ENCODE assay signal across 12 mouse cellular contexts in genomic region chr16:88563045-88563913, GRCm38 (mm10). TPM values are rescaled to one million over a fixed set of nuclear protein-coding genes. Genes with fewer than 3 reads are reported as not detected.
A peak's percentile ranks its signal among the peaks of the same experiment; 100 is the strongest.
DNase-seq lines count a peak whose midpoint lies in the region; ATAC-seq and TF ChIP-seq lines count a peak whose summit lies in the region.
"Had no signal": no experiment of that assay in that cellular context is flagged by ENCODE, and none has a peak within 500 bp of the region (broad histone marks: within the 10 kb centered on the region; RNA-seq: fewer than 3 reads in every experiment).

Cldn8 (minus strand) TSS chr16:88563183.

- no peak; the same call in 1 of the 2 replicates for ATAC-seq in limb, embryonic 13.5 days (ENCODE audit: low FRiP score, low read depth)
- ATAC-seq in intestine, postnatal 0 days, result peak; percentile 81
- ATAC-seq in limb, embryonic 14.5 days (ENCODE audit: low FRiP score, low read depth), result no peak
- peak; percentile 80 for ATAC-seq in stomach, embryonic 14.5 days (ENCODE audit: insufficient number of reproducible peaks, insufficient read depth, low FRiP score, low read depth)
- no peak for ATAC-seq in forebrain, embryonic 13.5 days

- peak within 1 kb of the TSS; percentile 14 for H3K4me3 ChIP-seq in limb, embryonic 13.5 days
- H3K4me3 ChIP-seq in limb, embryonic 10.5 days, result no peak within 1 kb of the TSS
- H3K4me3 ChIP-seq in intestine, postnatal 0 days (ENCODE audit: low read depth, low read length), result peak within 1 kb of the TSS; percentile 50
- no peak within 1 kb of the TSS for H3K4me3 ChIP-seq in limb, embryonic 14.5 days (replicated peaks; ENCODE audit: low read length)
- H3K4me3 ChIP-seq in stomach, embryonic 14.5 days (ENCODE audit: low read depth, low read length), result peak within 1 kb of the TSS; percentile 22
- H3K4me3 ChIP-seq in forebrain, embryonic 13.5 days, result no peak within 1 kb of the TSS
- H3K4me3 ChIP-seq: hindbrain, embryonic 15.5 days had no signal

- TF ChIP-seq CTCF in intestine, postnatal 0 days (IDR thresholded peaks at IDR 0.05; ENCODE audit: low read depth), result no peak

- peak within 1 kb of the TSS; percentile 9; the same call in 1 of the 2 replicates for H3K4me2 ChIP-seq in limb, embryonic 13.5 days (replicated peaks)
- H3K4me2 ChIP-seq in intestine, postnatal 0 days (replicated peaks; ENCODE audit: low read depth), result peak within 1 kb of the TSS; percentile 63
- no peak within 1 kb of the TSS for H3K4me2 ChIP-seq in limb, embryonic 14.5 days (replicated peaks; ENCODE audit: low read depth, low read length, severe bottlenecking)
- peak within 1 kb of the TSS; percentile 26 for H3K4me2 ChIP-seq in stomach, embryonic 14.5 days (replicated peaks; ENCODE audit: low read depth, low read length)
- H3K4me2 ChIP-seq in forebrain, embryonic 13.5 days, result no peak within 1 kb of the TSS
- H3K4me2 ChIP-seq: hindbrain, embryonic 15.5 days had no signal

- H3K27ac ChIP-seq in limb, embryonic 13.5 days, result no peak within 1 kb of the TSS
- no peak within 1 kb of the TSS for H3K27ac ChIP-seq in limb, embryonic 10.5 days
- peak within 1 kb of the TSS; percentile 23 for H3K27ac ChIP-seq in intestine, postnatal 0 days (ENCODE audit: low read depth, low read length)
- H3K27ac ChIP-seq in limb, embryonic 14.5 days (replicated peaks; ENCODE audit: low read depth, low read length), result no peak within 1 kb of the TSS
- H3K27ac ChIP-seq in stomach, embryonic 14.5 days (ENCODE audit: low read length), result peak within 1 kb of the TSS; percentile 67; the same call in 1 of the 2 replicates
- H3K27ac ChIP-seq in forebrain, embryonic 13.5 days, result no peak within 1 kb of the TSS
- H3K27ac ChIP-seq: hindbrain, embryonic 15.5 days had no signal

- H3K36me3 ChIP-seq in limb, embryonic 13.5 days, result no peaks in the 10 kb centered on the region
- no peaks in the 10 kb centered on the region for H3K36me3 ChIP-seq in limb, embryonic 10.5 days
- H3K36me3 ChIP-seq in intestine, postnatal 0 days (ENCODE audit: control insufficient read depth, insufficient read depth), result no peaks in the 10 kb centered on the region
- H3K36me3 ChIP-seq in limb, embryonic 14.5 days (ENCODE audit: control insufficient read depth, insufficient read depth, low read length), result no peaks in the 10 kb centered on the region
- H3K36me3 ChIP-seq in stomach, embryonic 14.5 days (ENCODE audit: control insufficient read depth, insufficient read depth, low read length), result no peaks in the 10 kb centered on the region
- no peaks in the 10 kb centered on the region for H3K36me3 ChIP-seq in forebrain, embryonic 13.5 days (ENCODE audit: poor library complexity, severe bottlenecking)
- H3K36me3 ChIP-seq: hindbrain, embryonic 15.5 days had no signal

- no peak for TF ChIP-seq POLR2A in limb, embryonic 14.5 days (IDR thresholded peaks at IDR 0.05; ENCODE audit: borderline replicate concordance, extremely low read depth, insufficient read depth, insufficient read length)

- H3K27me3 ChIP-seq in limb, embryonic 13.5 days, result no peaks in the 10 kb centered on the region
- no peaks in the 10 kb centered on the region for H3K27me3 ChIP-seq in limb, embryonic 10.5 days (ENCODE audit: low read depth, poor library complexity, severe bottlenecking)
- H3K27me3 ChIP-seq in intestine, postnatal 0 days (replicated peaks; ENCODE audit: control insufficient read depth, insufficient read depth, low read length), result no peaks in the 10 kb centered on the region
- H3K27me3 ChIP-seq in limb, embryonic 14.5 days (ENCODE audit: control insufficient read depth, insufficient read depth, low read length), result no peaks in the 10 kb centered on the region
- no peaks in the 10 kb centered on the region for H3K27me3 ChIP-seq in stomach, embryonic 14.5 days (ENCODE audit: control insufficient read depth, insufficient read depth, low read length)
- H3K27me3 ChIP-seq in forebrain, embryonic 13.5 days, result no peaks in the 10 kb centered on the region
- H3K27me3 ChIP-seq: hindbrain, embryonic 15.5 days had no signal

- DNase-seq in limb, embryonic 10.5 days (ENCODE audit: low spot score), result no peak
- DNase-seq in limb, embryonic 14.5 days (ENCODE audit: low spot score), result peak; percentile 28
- DNase-seq in cerebellum, postnatal 10 days, result no peak
- no peak for DNase-seq in spleen, adult 18-20 months
- DNase-seq: adrenal gland, postnatal 25 days; B cell, adult 2 months; cerebellum, adult 11-12 months had no signal

- WGBS in limb, embryonic 13.5 days, result 67% methylated on average over 6 of the region's 6 CpGs
- 71% methylated on average over 6 of the region's 6 CpGs for WGBS in limb, embryonic 10.5 days
- 44% methylated on average over 6 of the region's 6 CpGs for WGBS in intestine, postnatal 0 days
- 64% methylated on average over 6 of the region's 6 CpGs for WGBS in limb, embryonic 14.5 days
- WGBS in stomach, embryonic 14.5 days, result 61% methylated on average over 6 of the region's 6 CpGs
- WGBS in forebrain, embryonic 13.5 days, result 76% methylated on average over 6 of the region's 6 CpGs

- H3K9me3 ChIP-seq in limb, embryonic 13.5 days, result no peaks in the 10 kb centered on the region
- H3K9me3 ChIP-seq in limb, embryonic 10.5 days (replicated peaks), result no peaks in the 10 kb centered on the region
- no peaks in the 10 kb centered on the region for H3K9me3 ChIP-seq in intestine, postnatal 0 days (ENCODE audit: control insufficient read depth)
- H3K9me3 ChIP-seq in limb, embryonic 14.5 days (ENCODE audit: control insufficient read depth, low read length), result no peaks in the 10 kb centered on the region
- no peaks in the 10 kb centered on the region for H3K9me3 ChIP-seq in stomach, embryonic 14.5 days (ENCODE audit: control insufficient read depth, low read depth, low read length)
- no peaks in the 10 kb centered on the region for H3K9me3 ChIP-seq in forebrain, embryonic 13.5 days (replicated peaks)
- H3K9me3 ChIP-seq: hindbrain, embryonic 15.5 days had no signal

- H3K4me1 ChIP-seq in limb, embryonic 13.5 days, result no peaks in the 10 kb centered on the region
- no peaks in the 10 kb centered on the region for H3K4me1 ChIP-seq in limb, embryonic 10.5 days
- no peaks in the 10 kb centered on the region for H3K4me1 ChIP-seq in intestine, postnatal 0 days (replicated peaks; ENCODE audit: control insufficient read depth, insufficient read depth, low read length)
- no peaks in the 10 kb centered on the region for H3K4me1 ChIP-seq in limb, embryonic 14.5 days (ENCODE audit: control insufficient read depth, insufficient read depth, low read length)
- no peaks in the 10 kb centered on the region for H3K4me1 ChIP-seq in stomach, embryonic 14.5 days (ENCODE audit: control insufficient read depth, insufficient read depth, low read length)
- peaks cover 9% of the 10 kb centered on the region; the same call in 1 of the 2 replicates for H3K4me1 ChIP-seq in forebrain, embryonic 13.5 days
- H3K4me1 ChIP-seq: hindbrain, embryonic 15.5 days had no signal

- no peak within 1 kb of the TSS for H3K9ac ChIP-seq in limb, embryonic 13.5 days
- H3K9ac ChIP-seq in intestine, postnatal 0 days (ENCODE audit: low read depth, low read length), result 0 out of 2 replicates have a peak within 1 kb of the TSS, but pooled peaks have one; percentile 38
- H3K9ac ChIP-seq in limb, embryonic 14.5 days (ENCODE audit: low read depth, low read length, severe bottlenecking), result no peak within 1 kb of the TSS
- no peak within 1 kb of the TSS for H3K9ac ChIP-seq in stomach, embryonic 14.5 days (replicated peaks; ENCODE audit: low read depth, low read length)
- no peak within 1 kb of the TSS for H3K9ac ChIP-seq in forebrain, embryonic 13.5 days
- H3K9ac ChIP-seq: hindbrain, embryonic 15.5 days had no signal

RNA-seq across cellular contexts. Expression of gene Cldn8, which starts in this region (rescaled TPM):
- polyA plus RNA-seq in limb, embryonic 13.5 days (2015; fragmentation: Nextera tagmentation; extraction: Ambion mirVana), result 4.1 and 5.4 TPM in 2 replicates
- polyA plus RNA-seq in limb, embryonic 10.5 days (2016; fragmentation: Nextera tagmentation; extraction: Ambion mirVana), result 1.4 and 1.5 TPM in 2 replicates
- 48.9 and 56.8 TPM in 2 replicates for polyA plus RNA-seq in intestine, postnatal 0 days (2015; fragmentation: Nextera tagmentation; extraction: Ambion mirVana)
- polyA plus RNA-seq in limb, embryonic 14.5 days (2012; rRNA removed), result 2.4 TPM in 2 replicates
- polyA plus RNA-seq in limb, embryonic 14.5 days (2014; fragmentation: Nextera tagmentation; extraction: Ambion mirVana), result 4.5 and 5.8 TPM in 2 replicates
- polyA plus RNA-seq in stomach, embryonic 14.5 days (2014; fragmentation: Nextera tagmentation; extraction: Ambion mirVana), result 9.5 and 9.6 TPM in 2 replicates
- not detected in 2 replicates for polyA plus RNA-seq in forebrain, embryonic 13.5 days (2015; fragmentation: Nextera tagmentation; extraction: Ambion mirVana)
- polyA plus RNA-seq: hindbrain, embryonic 15.5 days had no signal

Comparison
In these comparisons a context has a peak if more than half of its experiments do, and no peak if none do; other contexts are left out.
1. H3K4me2 ChIP-seq: peak in limb, embryonic 13.5 days (single experiment), intestine, postnatal 0 days (single experiment) and stomach, embryonic 14.5 days (single experiment); none in limb, embryonic 14.5 days (single experiment) and forebrain, embryonic 13.5 days (single experiment).
2. H3K4me3 ChIP-seq: peak in limb, embryonic 13.5 days (single experiment), intestine, postnatal 0 days (single experiment) and stomach, embryonic 14.5 days (single experiment); none in limb, embryonic 10.5 days (single experiment), limb, embryonic 14.5 days (single experiment) and forebrain, embryonic 13.5 days (single experiment).
3. ATAC-seq: peak in intestine, postnatal 0 days (single experiment) and stomach, embryonic 14.5 days (single experiment); none in limb, embryonic 13.5 days (single experiment), limb, embryonic 14.5 days (single experiment) and forebrain, embryonic 13.5 days (single experiment).
4. H3K27ac ChIP-seq: peak in intestine, postnatal 0 days (single experiment) and stomach, embryonic 14.5 days (single experiment); none in limb, embryonic 13.5 days (single experiment), limb, embryonic 10.5 days (single experiment), limb, embryonic 14.5 days (single experiment) and forebrain, embryonic 13.5 days (single experiment).